Mouse (Mus musculus): Measurements from ENCODE around the gene Cux2.
A peak's percentile ranks its signal among the peaks of the same experiment; 100 is the strongest.

The Cux2 gene

DNA sequence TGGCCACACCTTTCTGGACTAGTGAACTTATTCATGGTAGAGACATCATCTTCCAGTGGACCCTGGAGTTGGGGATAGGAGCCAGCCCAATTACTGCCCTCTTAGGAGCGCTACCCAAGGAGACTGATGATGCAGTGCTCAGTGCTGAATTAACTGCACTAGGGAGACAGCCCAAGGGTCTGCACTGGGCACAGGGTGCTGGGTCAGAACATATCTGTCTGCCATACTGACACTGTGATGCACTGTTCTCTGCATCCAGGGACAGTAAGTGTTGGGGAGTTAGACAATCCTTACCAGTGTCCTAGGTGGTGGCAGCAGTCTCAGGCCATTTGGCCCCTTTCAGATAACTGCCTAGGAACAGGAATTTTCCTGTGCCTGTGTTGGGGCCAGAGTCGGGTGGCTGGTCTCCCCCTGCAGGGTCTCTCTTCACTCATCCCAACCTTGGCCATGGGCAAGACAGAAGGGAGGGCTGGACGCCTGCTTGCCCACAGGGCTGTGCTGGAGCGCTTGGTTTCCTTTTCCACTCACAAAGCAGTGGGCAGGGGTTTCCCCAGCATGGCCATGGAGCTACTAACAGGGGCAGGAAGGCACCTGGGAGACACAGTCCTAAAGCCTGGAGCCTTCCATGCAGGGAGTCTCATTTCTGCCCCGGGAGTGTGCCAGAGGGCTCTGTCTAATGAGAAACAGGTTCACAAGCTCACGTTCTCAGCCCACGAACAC lies 227.0 kb downstream of the Cux2 start:
- peaks cover 24% of the 10 kb centered on the region for H3K36me3 ChIP-seq (ENCODE audit: control insufficient read depth, insufficient read depth, low read length, poor library complexity, severe bottlenecking)
- no peak for DNase-seq (ENCODE audit: low read depth, low spot score)
- H3K27me3 ChIP-seq (ENCODE audit: control insufficient read depth, insufficient read depth, low read length, poor library complexity, severe bottlenecking): no peaks in the 10 kb centered on the region

- no peaks in the 10 kb centered on the region for H3K27me3 ChIP-seq (ENCODE audit: control insufficient read depth, insufficient read depth, low read length, poor library complexity, severe bottlenecking)
- DNase-seq (ENCODE audit: low read depth, low spot score): no peak
- peaks cover 30% of the 10 kb centered on the region for H3K36me3 ChIP-seq (ENCODE audit: control insufficient read depth, insufficient read depth, low read length, poor library complexity, severe bottlenecking)
Measured at GRCm38 (mm10) chr5:121821552-121821951, 228.3 kb downstream of the Cux2 start.

DNA sequence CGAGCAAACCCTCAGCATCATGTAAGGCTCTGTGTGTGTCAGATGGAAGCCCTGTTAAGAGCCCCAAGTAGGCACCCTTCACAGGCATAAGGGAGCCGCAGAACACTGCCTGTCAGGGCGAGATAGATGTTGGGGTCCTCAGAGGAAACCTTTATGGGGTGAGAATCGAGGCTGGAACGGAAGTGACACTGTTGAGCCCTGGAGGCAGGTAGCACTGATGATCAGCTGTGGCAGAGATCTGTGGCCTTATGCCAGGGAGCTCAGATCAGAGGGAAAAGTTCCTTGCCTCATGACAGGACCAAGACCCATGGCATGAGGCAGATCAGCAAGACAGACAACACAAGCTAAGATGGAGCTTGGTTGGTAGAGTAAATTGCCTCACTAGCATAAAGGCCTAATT lies 228.8 kb downstream of the Cux2 start:
- Histone ChIP-seq H3K27me3 (ENCODE audit: control insufficient read depth, insufficient read depth, low read length, poor library complexity, severe bottlenecking) (no peaks in the 10 kb centered on the region), H3K36me3 (ENCODE audit: control insufficient read depth, insufficient read depth, low read length, poor library complexity, severe bottlenecking) (peaks cover 30% of the 10 kb centered on the region)
- DNase-seq (ENCODE audit: low read depth, low spot score): no peak

DNA sequence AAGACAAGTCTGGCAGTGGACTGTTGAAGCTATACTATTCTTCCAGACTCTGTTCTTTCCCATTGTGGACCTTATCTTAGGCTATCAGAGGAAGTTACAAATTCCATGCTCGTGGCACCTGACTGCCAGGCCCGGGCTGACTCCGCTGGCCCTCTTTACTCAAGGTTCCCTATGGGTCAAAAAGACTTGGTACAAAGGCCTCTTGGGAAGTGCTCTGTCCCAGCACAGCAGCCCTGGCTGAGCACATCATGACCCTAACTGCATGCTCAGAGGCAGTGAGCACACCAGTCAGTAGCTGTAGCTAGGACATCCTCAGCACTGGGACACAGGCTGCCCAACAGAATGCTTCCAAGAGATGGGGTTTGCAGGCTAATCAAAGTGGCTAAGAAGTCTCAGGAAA lies 229.2 kb downstream of the Cux2 start:
- H3K27me3 ChIP-seq (ENCODE audit: control insufficient read depth, insufficient read depth, low read length, poor library complexity, severe bottlenecking): no peaks in the 10 kb centered on the region
- H3K36me3 ChIP-seq (ENCODE audit: control insufficient read depth, insufficient read depth, low read length, poor library complexity, severe bottlenecking): peaks cover 30% of the 10 kb centered on the region
- DNase-seq (ENCODE audit: low read depth, low spot score): no peak

DNA sequence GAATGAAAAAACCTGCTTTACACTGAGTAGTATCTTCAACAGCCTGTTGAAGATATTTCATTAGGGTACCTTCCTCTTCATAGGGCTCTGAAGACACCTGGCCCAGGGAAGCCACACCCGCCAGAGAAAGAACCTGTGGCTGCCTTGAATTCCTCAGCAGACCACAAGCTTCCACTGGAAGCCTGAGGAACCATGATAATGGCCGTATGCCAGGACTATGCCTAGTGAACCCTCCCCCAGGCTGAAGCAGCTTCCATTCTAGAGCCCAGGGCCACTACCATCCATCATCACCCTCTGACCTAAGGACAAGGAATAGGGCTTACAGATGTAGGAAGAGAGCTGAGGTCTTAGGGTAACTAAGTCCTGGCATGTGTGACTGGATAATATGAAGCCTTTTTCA lies 229.7 kb downstream of the Cux2 start:
- Histone ChIP-seq H3K27me3 (ENCODE audit: control insufficient read depth, insufficient read depth, low read length, poor library complexity, severe bottlenecking) (no peaks in the 10 kb centered on the region), H3K36me3 (ENCODE audit: control insufficient read depth, insufficient read depth, low read length, poor library complexity, severe bottlenecking) (peaks cover 26% of the 10 kb centered on the region)
- no peak for DNase-seq (ENCODE audit: low read depth, low spot score)

GRCm38 (mm10) chr5:121819559-121819958 lies 230.3 kb downstream of the Cux2 start:
- Histone ChIP-seq H3K36me3 (ENCODE audit: control insufficient read depth, insufficient read depth, low read length, poor library complexity, severe bottlenecking) (peaks cover 22% of the 10 kb centered on the region), H3K27me3 (ENCODE audit: control insufficient read depth, insufficient read depth, low read length, poor library complexity, severe bottlenecking) (no peaks in the 10 kb centered on the region)
- DNase-seq (ENCODE audit: low read depth, low spot score): no peak

GRCm38 (mm10) chr5:121818862-121819261 lies 231.0 kb downstream of the Cux2 start:
- DNase-seq (ENCODE audit: low read depth, low spot score): no peak
- no peaks in the 10 kb centered on the region for H3K27me3 ChIP-seq (ENCODE audit: control insufficient read depth, insufficient read depth, low read length, poor library complexity, severe bottlenecking)
- H3K36me3 ChIP-seq (ENCODE audit: control insufficient read depth, insufficient read depth, low read length, poor library complexity, severe bottlenecking): peaks cover 22% of the 10 kb centered on the region

- Histone ChIP-seq H3K27me3 (ENCODE audit: control insufficient read depth, insufficient read depth, low read length, poor library complexity, severe bottlenecking) (no peaks in the 10 kb centered on the region), H3K36me3 (ENCODE audit: control insufficient read depth, insufficient read depth, low read length, poor library complexity, severe bottlenecking) (peaks cover 22% of the 10 kb centered on the region)
- no peak for DNase-seq (ENCODE audit: low read depth, low spot score)
Measured at GRCm38 (mm10) chr5:121818401-121818800, 231.5 kb downstream of the Cux2 start.

DNA sequence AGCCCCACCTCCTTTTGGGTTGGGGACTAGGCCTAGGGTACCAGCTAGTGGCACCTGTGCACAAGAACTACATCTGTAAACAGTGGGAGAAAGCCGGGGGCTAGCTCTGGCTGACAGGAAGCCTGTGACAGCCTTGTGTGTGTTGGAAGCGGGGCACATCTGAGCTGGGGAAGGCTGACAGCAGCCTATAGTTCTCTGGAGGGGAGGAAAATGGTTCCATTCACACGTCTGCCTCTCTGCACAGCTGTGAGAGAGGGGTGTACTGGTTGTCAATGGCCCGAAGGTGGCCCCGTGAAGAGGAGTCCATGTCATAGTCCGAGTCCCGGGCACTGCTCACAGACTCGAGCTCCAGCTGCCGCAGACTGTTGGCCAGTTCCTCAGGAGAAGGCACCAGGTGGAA lies 232.4 kb downstream of the Cux2 start:
- DNase-seq (ENCODE audit: low read depth, low spot score): no peak
- H3K36me3 ChIP-seq (ENCODE audit: control insufficient read depth, insufficient read depth, low read length, poor library complexity, severe bottlenecking): peaks cover 19% of the 10 kb centered on the region
- no peaks in the 10 kb centered on the region for H3K27me3 ChIP-seq (ENCODE audit: control insufficient read depth, insufficient read depth, low read length, poor library complexity, severe bottlenecking)

- DNase-seq (ENCODE audit: low read depth, low spot score): no peak
- H3K36me3 ChIP-seq (ENCODE audit: control insufficient read depth, insufficient read depth, low read length, poor library complexity, severe bottlenecking): peaks cover 19% of the 10 kb centered on the region
- no peaks in the 10 kb centered on the region for H3K27me3 ChIP-seq (ENCODE audit: control insufficient read depth, insufficient read depth, low read length, poor library complexity, severe bottlenecking)
Measured at GRCm38 (mm10) chr5:121816611-121817010, 233.3 kb downstream of the Cux2 start.

- no peaks in the 10 kb centered on the region for H3K27me3 ChIP-seq (ENCODE audit: control insufficient read depth, insufficient read depth, low read length, poor library complexity, severe bottlenecking)
- DNase-seq (ENCODE audit: low read depth, low spot score): no peak
- peaks cover 17% of the 10 kb centered on the region for H3K36me3 ChIP-seq (ENCODE audit: control insufficient read depth, insufficient read depth, low read length, poor library complexity, severe bottlenecking)
Measured at GRCm38 (mm10) chr5:121815867-121816380, 234.0 kb downstream of the Cux2 start.

DNA sequence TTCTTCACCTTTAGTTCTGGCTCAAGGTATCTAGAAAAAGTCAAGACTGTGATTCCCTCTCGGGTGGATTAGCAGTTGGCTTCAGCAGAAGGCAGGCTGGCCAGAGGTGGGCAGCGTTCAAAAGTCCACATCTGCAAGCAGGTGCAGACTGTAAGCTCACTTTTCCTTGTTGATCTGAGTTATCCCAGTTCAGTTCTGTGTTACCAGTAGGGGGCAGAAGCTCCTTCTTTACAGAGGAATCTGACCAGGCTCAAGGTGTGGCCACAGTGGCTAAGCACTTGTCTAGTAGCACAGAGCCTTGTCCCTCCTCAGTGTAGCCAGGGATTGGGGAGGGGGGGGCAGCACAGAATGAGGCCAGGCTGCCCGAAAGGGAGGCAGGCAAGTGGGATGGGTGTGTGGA lies 234.8 kb downstream of the Cux2 start:
- Histone ChIP-seq H3K36me3 (ENCODE audit: control insufficient read depth, insufficient read depth, low read length, poor library complexity, severe bottlenecking) (peaks cover 15% of the 10 kb centered on the region), H3K27me3 (ENCODE audit: control insufficient read depth, insufficient read depth, low read length, poor library complexity, severe bottlenecking) (no peaks in the 10 kb centered on the region)
- peak; percentile 83 for DNase-seq (ENCODE audit: low read depth, low spot score)

- peaks cover 15% of the 10 kb centered on the region for H3K36me3 ChIP-seq (ENCODE audit: control insufficient read depth, insufficient read depth, low read length, poor library complexity, severe bottlenecking)
- DNase-seq (ENCODE audit: low read depth, low spot score): no peak
Measured at GRCm38 (mm10) chr5:121813744-121814143, 236.2 kb downstream of the Cux2 start.

DNA sequence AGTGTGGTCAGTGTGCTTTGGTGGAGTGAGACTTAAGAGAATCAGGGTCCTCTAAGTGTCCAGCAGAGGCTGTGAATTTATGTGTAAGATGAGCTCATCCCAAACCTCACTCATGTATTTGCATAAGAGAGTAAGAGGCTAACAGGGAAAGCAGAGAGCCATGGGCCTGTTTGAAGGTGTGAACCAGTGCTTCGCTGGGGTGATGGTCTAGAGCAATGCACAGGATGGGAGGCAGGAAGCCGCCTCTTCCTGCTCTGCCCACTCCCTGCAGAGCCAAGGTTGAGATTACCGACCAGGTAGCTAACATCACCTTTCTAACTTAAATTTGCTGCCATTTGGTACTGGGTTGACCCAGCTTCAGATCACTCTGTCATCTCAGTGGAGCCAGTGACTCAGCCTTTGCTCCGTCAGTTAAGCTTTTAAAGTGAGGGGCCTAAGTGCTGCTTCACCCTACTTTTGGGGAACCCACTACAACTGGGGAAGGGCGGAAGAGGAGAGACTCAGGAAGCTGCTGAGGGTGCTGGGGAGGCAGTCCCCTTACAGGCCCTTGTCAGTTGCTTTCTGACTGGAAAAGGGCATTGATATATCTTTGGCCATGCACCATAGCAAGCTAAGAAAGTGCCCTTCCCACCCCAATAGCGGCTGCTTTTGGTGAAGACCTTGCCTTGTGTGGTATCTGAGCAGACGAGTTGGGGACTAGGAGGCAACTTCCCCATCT lies 237.2 kb downstream of the Cux2 start:
- Histone ChIP-seq H3K27me3 (ENCODE audit: control insufficient read depth, insufficient read depth, low read length, poor library complexity, severe bottlenecking) (no peaks in the 10 kb centered on the region), H3K36me3 (ENCODE audit: control insufficient read depth, insufficient read depth, low read length, poor library complexity, severe bottlenecking) (peaks cover 11% of the 10 kb centered on the region)
- DNase-seq (ENCODE audit: low read depth, low spot score): no peak

More at GRCm38 (mm10) chr5:121813744-121814143, 236.2 kb downstream of the Cux2 start:
- H3K27me3 ChIP-seq (ENCODE audit: control insufficient read depth, insufficient read depth, low read length, poor library complexity, severe bottlenecking): no peaks in the 10 kb centered on the region

DNA sequence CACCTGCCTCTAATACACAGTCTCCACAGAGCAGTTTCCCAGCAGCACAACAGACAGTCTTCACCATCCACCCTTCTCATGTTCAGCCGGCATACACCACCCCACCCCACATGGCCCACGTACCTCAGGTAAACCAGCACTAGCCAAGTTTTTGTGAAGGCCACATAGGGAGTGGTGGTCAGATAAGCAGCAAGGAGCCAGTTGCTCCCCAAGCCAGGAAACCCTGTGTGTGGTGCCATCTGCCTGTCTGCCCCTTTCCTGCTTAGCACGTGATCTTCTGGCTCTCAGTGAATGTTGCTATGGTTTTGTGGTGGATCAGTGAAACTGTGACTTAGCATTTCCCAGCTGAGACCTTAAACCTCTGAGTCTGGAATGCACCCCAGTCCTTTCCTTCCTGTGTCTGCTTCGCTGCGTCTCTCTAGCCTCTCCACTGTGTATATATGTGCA lies 238.4 kb downstream of the Cux2 start:
- peaks cover 5% of the 10 kb centered on the region for H3K36me3 ChIP-seq (ENCODE audit: control insufficient read depth, insufficient read depth, low read length, poor library complexity, severe bottlenecking)
- peak; percentile 29 for DNase-seq (ENCODE audit: low read depth, low spot score)
- H3K27me3 ChIP-seq (ENCODE audit: control insufficient read depth, insufficient read depth, low read length, poor library complexity, severe bottlenecking): no peaks in the 10 kb centered on the region
